Mouse (Mus musculus): Measurements from ENCODE around the gene Ccdc6.

Gene Ccdc6

DNA sequence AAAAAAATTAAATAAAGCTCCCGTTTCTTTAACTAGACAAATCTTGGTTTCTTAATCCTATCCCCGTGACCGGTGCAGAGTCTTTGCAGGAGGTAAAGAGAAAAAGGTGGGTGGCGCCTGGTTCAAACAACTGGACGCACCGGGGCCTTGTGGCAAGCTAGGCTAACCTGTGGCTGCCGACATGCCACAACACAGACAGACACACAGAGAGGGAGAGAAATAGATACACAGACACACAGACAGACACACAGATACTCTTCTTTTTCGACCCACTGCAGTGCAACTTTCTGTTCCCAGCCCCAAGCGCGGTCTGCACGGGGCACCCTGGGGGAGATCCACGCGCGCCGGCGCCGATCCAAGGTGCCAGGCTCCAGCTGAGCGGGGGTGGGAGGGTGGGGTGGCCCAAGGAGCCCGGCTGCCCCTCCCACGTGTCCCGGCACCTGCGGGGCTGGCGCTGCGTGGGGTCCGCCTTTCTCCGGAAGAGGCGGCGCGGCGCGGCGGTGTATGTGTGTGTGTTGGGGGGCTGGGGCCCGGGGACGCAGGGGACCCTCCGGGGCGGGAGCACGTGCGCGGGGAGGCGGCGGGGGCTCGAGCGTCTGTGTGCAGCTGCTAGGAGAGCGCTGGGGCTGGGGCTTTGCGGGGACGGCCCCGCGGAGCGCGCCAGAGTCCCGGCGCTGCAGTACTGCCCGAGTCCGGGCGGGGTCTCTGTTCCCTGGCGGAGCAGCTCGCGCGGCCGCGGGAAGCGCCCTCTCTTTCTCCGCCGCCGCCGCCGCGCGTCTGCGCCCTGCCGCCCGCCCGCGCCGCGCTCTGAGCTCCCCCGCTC, at the start of gene Ccdc6:
Gene Ccdc6, plus strand, starts transcription at position 756 of the 823 bp plus-strand sequence.
- DNase-seq = peak; percentile 94

GRCm38 (mm10) chr10:70049771-70050170, 47.1 kb upstream of the Ccdc6 start:
- no peak for DNase-seq

DNA sequence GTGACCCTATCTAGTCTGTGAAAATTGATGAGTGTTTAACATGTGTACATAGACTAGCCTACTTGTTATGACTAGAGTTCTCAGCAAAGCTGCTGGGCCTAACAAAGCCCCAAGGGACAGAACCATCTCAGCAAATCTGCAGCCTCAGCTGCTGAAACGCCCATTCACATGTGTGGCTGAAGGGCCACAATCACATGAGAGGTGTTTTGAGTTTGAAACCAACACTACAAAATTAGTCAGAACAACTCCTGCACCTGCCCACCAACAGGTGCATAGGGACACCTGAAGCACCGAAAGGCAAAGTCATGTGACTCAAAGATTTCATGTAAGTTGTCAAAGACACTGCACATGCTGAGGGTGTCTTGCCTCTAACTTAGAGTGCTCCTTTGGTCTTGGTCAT, 41.6 kb upstream of the Ccdc6 start:
- no peak for DNase-seq

GRCm38 (mm10) chr10:70057064-70057463, 39.9 kb upstream of the Ccdc6 start:
- no peak for DNase-seq

- no peak for DNase-seq
Observed at GRCm38 (mm10) chr10:70060021-70060688, 36.8 kb upstream of the Ccdc6 start.

DNA sequence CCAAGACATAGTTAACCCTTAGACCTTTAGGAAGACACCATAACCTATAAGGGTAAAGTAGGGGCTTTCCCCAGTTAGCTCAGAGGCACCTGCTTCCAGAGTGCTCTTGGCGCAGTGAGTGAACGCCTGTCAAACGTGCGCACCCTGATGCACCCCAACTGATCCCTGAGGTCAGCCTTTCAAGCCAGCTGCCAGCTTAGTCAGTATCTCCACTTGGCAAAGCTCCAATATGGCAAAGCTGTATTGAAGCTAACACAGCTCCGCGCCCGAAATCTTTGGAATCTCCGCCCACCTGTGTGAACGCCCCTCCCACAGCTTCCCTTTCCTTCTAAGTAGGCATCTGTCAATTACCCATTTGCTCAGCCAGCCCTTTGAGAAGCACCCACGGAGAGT, 36.2 kb upstream of the Ccdc6 start:
- DNase-seq = peak; percentile 10

GRCm38 (mm10) chr10:70063881-70064555, 32.9 kb upstream of the Ccdc6 start:
- no peak for DNase-seq

DNA sequence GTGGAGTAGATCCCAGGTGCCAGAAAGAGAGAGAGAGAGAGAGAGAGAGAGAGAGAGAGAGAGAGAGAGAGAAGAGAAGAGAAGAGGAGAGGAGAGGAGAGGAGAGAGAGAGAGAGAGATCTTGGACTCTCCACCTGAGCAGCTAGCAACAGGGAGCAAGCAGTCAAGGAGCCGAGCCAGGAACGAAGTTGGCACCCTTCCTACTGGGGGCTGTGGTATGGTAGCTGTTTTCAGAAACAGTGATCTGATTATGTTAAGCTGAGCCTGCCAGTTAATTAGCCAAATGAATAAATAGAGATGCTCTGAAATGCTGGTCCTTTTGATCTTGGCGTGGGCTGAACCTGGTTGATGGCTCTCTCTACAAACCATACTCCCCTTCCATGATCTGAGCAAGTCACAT, 31.7 kb upstream of the Ccdc6 start:
- DNase-seq = no peak

GRCm38 (mm10) chr10:70066497-70067168, 30.3 kb upstream of the Ccdc6 start:
- DNase-seq = no peak

- DNase-seq = no peak
Observed at GRCm38 (mm10) chr10:70067169-70068115, 29.5 kb upstream of the Ccdc6 start.

DNA sequence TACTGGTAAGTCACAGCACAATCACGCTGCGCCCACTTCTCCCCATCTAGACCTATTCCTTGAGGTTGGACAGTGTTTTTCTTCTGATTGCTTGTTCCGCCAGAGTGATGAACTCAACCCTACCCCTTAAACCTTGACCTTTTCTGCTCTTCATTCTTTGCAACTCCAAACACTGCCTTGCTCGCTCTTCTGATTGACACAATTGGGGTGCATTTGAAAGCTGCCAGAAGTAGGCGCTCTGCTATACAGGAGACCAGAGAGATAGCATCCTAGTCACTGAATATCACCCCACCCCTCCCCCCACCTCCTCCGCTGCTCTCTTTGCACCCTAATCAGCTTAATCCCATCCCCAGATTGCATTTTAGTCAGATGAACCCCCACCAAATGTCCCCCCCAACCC, 27.6 kb upstream of the Ccdc6 start:
- DNase-seq = no peak

DNA sequence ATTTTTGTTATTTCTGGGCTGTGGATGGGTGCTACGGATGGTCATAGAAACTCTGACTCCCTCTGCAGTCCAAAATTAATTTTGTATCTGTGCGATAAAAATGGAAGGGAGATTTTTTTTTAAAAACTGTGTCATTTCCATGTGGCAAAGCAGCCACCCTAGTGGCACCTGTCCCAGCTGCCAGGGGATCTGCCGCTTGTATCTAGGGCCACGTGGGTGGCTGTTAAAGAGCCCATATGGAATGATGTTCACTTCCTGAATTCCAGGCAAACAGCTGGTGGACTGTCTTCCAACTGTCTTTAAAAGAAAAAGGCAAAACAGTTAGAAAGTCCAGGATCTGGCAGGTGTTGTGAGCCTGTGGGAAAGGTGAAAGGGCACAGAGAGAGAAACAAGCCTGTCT, 25.6 kb upstream of the Ccdc6 start:
- no peak for DNase-seq

DNA sequence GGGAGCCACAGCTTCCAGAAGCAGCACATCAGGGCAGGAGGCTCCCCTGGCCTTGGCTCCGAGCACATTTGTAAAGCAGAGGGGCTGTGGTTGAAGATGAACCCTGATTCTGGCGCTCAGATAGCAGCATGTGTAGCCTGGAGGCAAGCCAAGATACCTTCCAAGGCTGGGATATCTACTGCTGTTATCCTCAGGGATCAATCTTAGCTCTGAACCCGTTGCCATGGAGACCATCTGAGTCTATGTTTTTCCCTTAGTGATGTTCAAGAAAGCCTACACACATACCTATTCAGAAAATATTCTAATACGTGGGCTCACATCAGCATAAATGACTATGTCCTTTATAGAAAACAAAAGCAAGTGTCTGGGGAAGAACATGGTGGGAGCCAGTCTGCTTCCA, 19.5 kb upstream of the Ccdc6 start:
- no peak for DNase-seq

- no peak for DNase-seq
Observed at GRCm38 (mm10) chr10:70080908-70081307, 16.0 kb upstream of the Ccdc6 start.

GRCm38 (mm10) chr10:70081564-70082175, 15.3 kb upstream of the Ccdc6 start:
- DNase-seq = peak; percentile 57

GRCm38 (mm10) chr10:70083241-70083640, 13.7 kb upstream of the Ccdc6 start:
- DNase-seq = no peak

DNA sequence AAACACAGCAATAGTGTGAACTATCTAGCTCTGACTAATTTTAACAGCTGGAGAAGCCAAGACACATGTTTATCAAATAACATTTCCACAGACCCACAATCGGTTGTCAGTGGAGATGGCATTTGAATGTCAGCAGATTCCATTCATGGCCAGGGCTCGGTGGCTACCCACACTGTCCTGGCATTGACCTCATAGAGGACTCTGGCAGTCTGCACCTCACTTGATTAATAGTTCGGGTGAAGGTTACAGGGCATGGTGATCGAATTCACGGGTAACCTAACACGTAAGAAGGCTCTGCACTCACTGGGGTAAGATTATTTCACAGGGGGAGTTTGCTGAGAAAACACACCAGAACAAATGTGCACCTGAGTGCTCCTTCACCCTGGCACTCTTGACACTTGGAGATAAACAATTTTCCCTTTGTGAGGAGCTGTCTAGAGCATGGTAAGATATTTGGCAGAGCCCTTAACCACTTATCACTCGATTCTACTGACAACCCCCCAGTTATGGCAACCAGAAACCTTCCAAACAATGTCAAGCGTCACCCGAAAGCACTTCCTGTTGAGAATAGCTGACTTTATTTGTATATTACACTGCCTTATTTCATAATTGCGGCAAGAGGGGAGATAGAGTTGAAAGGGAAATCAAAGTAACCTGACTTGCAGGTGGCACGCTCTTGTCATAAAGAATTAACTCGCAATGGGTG, 11.5 kb upstream of the Ccdc6 start:
- no peak for DNase-seq

- DNase-seq = no peak
Observed at GRCm38 (mm10) chr10:70088788-70089187, 8.1 kb upstream of the Ccdc6 start.

DNA sequence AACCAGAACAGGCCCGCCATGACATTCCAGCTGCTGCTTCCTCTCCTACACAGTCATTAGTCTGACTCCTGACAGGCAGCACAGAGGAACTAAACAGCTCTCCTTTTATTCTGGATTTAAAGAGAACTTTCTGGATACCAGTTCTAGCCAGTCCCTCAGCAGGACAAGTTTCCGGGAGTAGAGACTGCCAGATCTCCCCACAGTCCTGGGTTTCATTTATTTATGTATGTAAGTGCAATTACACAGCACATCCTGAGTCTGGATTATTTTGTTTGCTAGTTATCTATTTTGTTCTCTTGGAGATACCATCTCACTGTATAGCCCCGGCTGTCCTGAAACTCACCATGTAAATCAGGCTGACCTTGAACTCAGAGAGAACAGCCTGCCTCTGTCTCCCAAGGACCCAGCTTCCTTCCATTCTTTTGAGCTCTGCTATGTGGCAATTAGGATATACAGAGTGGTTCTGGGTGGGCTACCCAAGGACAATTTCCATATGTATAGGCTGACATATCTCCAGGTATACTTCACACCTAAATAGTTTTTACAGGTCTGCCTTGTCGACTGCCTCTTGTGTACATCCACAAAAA, 5.0 kb upstream of the Ccdc6 start:
- DNase-seq = no peak

- DNase-seq = no peak
Observed at GRCm38 (mm10) chr10:70093782-70094181, 3.1 kb upstream of the Ccdc6 start.
